Mouse (Mus musculus): ENCODE results near the gene Myo1d.

DNA sequence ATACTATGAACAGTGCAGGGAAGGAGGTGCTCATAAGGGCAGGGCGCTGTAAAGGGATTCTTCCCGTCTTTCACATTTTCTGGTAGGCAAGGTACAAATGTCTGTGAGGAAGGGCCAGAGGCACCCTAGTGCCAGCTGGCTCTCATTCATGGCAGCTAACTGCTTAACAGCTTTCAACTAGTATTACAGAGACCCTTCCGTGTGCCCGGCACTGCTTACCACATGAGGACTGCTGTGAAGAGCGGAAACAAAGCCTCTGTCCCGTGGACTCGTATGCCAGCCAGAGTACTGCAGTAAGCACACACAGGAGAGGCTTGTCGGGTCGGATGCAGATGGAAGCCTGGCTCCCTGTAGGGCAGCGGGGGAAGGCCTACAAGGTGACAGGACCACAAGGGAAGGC is 229.6 kb downstream of the Myo1d start:
- TF ChIP-seq CTCF (IDR thresholded peaks at IDR 0.05; ENCODE audit: low read depth): no peak
- no peak for TF ChIP-seq EP300 (optimal IDR thresholded peaks at IDR 0.05)
